Mouse (Mus musculus): ENCODE results near the gene Cdkal1. TPM values are rescaled to one million over a fixed set of nuclear protein-coding genes. Genes with fewer than 3 reads are reported as not detected.

Gene Cdkal1
- polyA plus RNA-seq, 1 experiment = 5.1 TPM

DNA sequence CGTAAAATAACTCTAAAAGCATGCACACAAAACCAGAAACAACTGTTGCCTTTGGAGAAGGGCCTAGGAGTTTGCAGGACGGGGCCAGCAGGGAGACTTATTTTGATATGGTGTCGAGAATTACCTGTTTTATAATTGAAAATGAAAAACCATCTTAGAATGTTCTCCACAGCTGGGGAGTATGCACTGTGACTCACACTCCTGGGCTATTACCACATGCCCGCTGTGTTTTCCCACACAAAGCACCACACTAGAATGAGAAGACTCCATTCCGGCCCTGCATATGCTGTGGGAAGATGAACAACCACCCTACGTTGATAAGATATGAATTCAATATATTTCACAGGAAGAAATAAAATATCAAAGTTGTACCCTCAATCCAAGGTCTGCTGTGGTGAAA lies 426.3 kb downstream of the Cdkal1 start:
- no peaks in the 10 kb centered on the region for H3K27me3 ChIP-seq (ENCODE audit: control insufficient read depth, insufficient read depth, insufficient read length)
- H3K4me3 ChIP-seq (ENCODE audit: insufficient read depth, poor library complexity, severe bottlenecking) = no peak overlapping the region
- no peaks in the 10 kb centered on the region for H3K36me3 ChIP-seq (ENCODE audit: control insufficient read depth, insufficient read depth)
- no peaks in the 10 kb centered on the region for H3K79me2 ChIP-seq (ENCODE audit: control insufficient read depth, insufficient read depth)
- TF ChIP-seq MYOG (IDR thresholded peaks at IDR 0.05; ENCODE audit: control insufficient read depth, extremely low read depth, insufficient read length) (no peak), CEBPB (IDR thresholded peaks at IDR 0.05; ENCODE audit: low read depth) (no peak), USF1 (IDR thresholded peaks at IDR 0.05; ENCODE audit: low read depth) (no peak), MYOD1 (IDR thresholded peaks at IDR 0.05; ENCODE audit: control insufficient read depth, insufficient read length, low read depth) (no peak), MAX (IDR thresholded peaks at IDR 0.05) (no peak), CTCF (IDR thresholded peaks at IDR 0.05; ENCODE audit: control insufficient read depth, insufficient read depth, insufficient read length) (no peak), FOSL1 (IDR thresholded peaks at IDR 0.05; ENCODE audit: insufficient read depth, low read length, poor library complexity, severe bottlenecking) (no peak)
- H3ac ChIP-seq (ENCODE audit: control insufficient read depth, insufficient read length, low read depth) = no peak overlapping the region
- no peaks in the 10 kb centered on the region for H3K79me3 ChIP-seq (ENCODE audit: low read depth)

DNA sequence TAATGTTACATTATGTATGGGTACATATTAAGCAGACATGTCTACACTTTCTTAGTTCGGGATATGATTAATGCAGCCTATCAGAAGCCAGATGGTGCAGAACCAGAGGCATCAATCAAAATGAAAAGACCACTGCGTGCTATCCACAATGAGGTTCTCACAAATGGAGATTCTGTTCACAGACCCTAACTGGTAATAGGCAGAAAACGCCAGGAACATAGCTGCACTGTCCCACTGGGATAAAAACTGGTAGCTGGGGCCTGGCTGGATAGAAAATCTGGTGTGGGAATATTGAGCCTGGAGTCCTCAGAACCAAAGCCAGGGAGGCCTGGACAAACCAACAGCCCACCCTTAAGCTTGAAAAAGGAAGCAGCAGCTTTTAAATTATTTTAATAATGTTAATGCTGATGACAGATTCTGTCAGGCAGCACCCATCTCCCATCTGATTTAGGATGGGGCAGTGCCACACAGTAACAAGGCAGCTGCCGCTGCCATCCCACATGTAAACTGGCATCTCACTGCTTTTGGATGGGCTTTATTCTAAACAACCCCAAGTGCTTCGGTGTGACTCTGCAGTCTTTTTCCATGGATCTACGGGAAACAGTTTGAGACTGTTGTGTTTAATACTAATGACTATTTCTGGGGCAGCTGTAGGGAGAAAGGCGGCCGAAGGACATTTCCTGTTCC lies 438.9 kb downstream of the Cdkal1 start:
- Histone ChIP-seq H3ac (ENCODE audit: control insufficient read depth, insufficient read length, low read depth) (no peak overlapping the region), H3K79me3 (ENCODE audit: low read depth) (no peaks in the 10 kb centered on the region), H3K79me2 (ENCODE audit: control insufficient read depth, insufficient read depth) (no peaks in the 10 kb centered on the region), H3K4me3 (ENCODE audit: insufficient read depth, poor library complexity, severe bottlenecking) (no peak overlapping the region), H3K27me3 (ENCODE audit: control insufficient read depth, insufficient read depth, insufficient read length) (no peaks in the 10 kb centered on the region), H3K36me3 (ENCODE audit: control insufficient read depth, insufficient read depth) (no peaks in the 10 kb centered on the region)
- TF ChIP-seq MYOG (IDR thresholded peaks at IDR 0.05; ENCODE audit: control insufficient read depth, extremely low read depth, insufficient read length) (no peak), CEBPB (IDR thresholded peaks at IDR 0.05; ENCODE audit: low read depth) (no peak), USF1 (IDR thresholded peaks at IDR 0.05; ENCODE audit: low read depth) (no peak), MAX (IDR thresholded peaks at IDR 0.05) (no peak), CTCF (IDR thresholded peaks at IDR 0.05; ENCODE audit: control insufficient read depth, insufficient read depth, insufficient read length) (no peak), FOSL1 (IDR thresholded peaks at IDR 0.05; ENCODE audit: insufficient read depth, low read length, poor library complexity, severe bottlenecking) (no peak), MYOD1 (IDR thresholded peaks at IDR 0.05; ENCODE audit: control insufficient read depth, insufficient read length, low read depth) (no peak)

- H3K79me3 ChIP-seq (ENCODE audit: low read depth) = no peaks in the 10 kb centered on the region
These were observed 439.5 kb downstream of the Cdkal1 start for GRCm38 (mm10) chr13:29415967-29416366.

GRCm38 (mm10) chr13:29414878-29415277 lies 440.6 kb downstream of the Cdkal1 start:
- no peaks in the 10 kb centered on the region for H3K36me3 ChIP-seq (ENCODE audit: control insufficient read depth, insufficient read depth)
- no peaks in the 10 kb centered on the region for H3K79me3 ChIP-seq (ENCODE audit: low read depth)

More at GRCm38 (mm10) chr13:29415967-29416366, 439.5 kb downstream of the Cdkal1 start:
- no peaks in the 10 kb centered on the region for H3K27me3 ChIP-seq (ENCODE audit: control insufficient read depth, insufficient read depth, insufficient read length)
- no peak for TF ChIP-seq USF1 (IDR thresholded peaks at IDR 0.05; ENCODE audit: low read depth)
- TF ChIP-seq MYOD1 (IDR thresholded peaks at IDR 0.05; ENCODE audit: control insufficient read depth, insufficient read length, low read depth) = no peak
- TF ChIP-seq CTCF (IDR thresholded peaks at IDR 0.05; ENCODE audit: control insufficient read depth, insufficient read depth, insufficient read length) = no peak
- TF ChIP-seq FOSL1 (IDR thresholded peaks at IDR 0.05; ENCODE audit: insufficient read depth, low read length, poor library complexity, severe bottlenecking) = no peak
- no peak for TF ChIP-seq CEBPB (IDR thresholded peaks at IDR 0.05; ENCODE audit: low read depth)
- no peak for TF ChIP-seq MAX (IDR thresholded peaks at IDR 0.05)
- no peak for TF ChIP-seq MYOG (IDR thresholded peaks at IDR 0.05; ENCODE audit: control insufficient read depth, extremely low read depth, insufficient read length)
- H3ac ChIP-seq (ENCODE audit: control insufficient read depth, insufficient read length, low read depth) = no peak overlapping the region
- H3K4me3 ChIP-seq (ENCODE audit: insufficient read depth, poor library complexity, severe bottlenecking) = no peak overlapping the region
- no peaks in the 10 kb centered on the region for H3K36me3 ChIP-seq (ENCODE audit: control insufficient read depth, insufficient read depth)
- H3K79me2 ChIP-seq (ENCODE audit: control insufficient read depth, insufficient read depth) = no peaks in the 10 kb centered on the region

DNA sequence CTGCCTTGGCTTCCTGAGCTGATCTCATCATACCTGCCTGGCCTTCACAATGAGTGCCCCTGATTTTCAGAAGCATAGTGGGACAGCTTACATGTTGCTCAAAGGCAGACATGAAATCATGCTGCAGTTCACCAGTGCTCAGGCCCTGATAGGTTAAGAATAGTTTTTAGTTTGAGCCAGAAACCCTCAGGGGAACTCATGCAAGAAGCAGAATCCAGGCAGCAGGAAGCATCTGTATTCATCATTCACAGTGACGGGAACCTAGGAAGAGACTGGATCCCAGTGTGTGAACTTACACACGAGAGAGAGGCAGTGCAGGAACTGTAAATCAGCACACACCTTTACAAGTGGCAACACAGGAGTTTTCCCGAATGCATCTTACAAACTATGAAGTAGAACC lies 441.0 kb downstream of the Cdkal1 start:
- TF ChIP-seq USF1 (IDR thresholded peaks at IDR 0.05; ENCODE audit: low read depth) (no peak), CTCF (IDR thresholded peaks at IDR 0.05; ENCODE audit: control insufficient read depth, insufficient read depth, insufficient read length) (no peak), CEBPB (IDR thresholded peaks at IDR 0.05; ENCODE audit: low read depth) (no peak), MYOG (IDR thresholded peaks at IDR 0.05; ENCODE audit: control insufficient read depth, extremely low read depth, insufficient read length) (no peak), MYOD1 (IDR thresholded peaks at IDR 0.05; ENCODE audit: control insufficient read depth, insufficient read length, low read depth) (no peak), FOSL1 (IDR thresholded peaks at IDR 0.05; ENCODE audit: insufficient read depth, low read length, poor library complexity, severe bottlenecking) (no peak), MAX (IDR thresholded peaks at IDR 0.05) (no peak)
- H3K79me2 ChIP-seq (ENCODE audit: control insufficient read depth, insufficient read depth) = no peaks in the 10 kb centered on the region
- no peaks in the 10 kb centered on the region for H3K27me3 ChIP-seq (ENCODE audit: control insufficient read depth, insufficient read depth, insufficient read length)

More at GRCm38 (mm10) chr13:29414878-29415277, 440.6 kb downstream of the Cdkal1 start:
- no peaks in the 10 kb centered on the region for H3K27me3 ChIP-seq (ENCODE audit: control insufficient read depth, insufficient read depth, insufficient read length)
- no peak overlapping the region for H3K4me3 ChIP-seq (ENCODE audit: insufficient read depth, poor library complexity, severe bottlenecking)
- TF ChIP-seq MAX (IDR thresholded peaks at IDR 0.05) (no peak), CEBPB (IDR thresholded peaks at IDR 0.05; ENCODE audit: low read depth) (no peak), FOSL1 (IDR thresholded peaks at IDR 0.05; ENCODE audit: insufficient read depth, low read length, poor library complexity, severe bottlenecking) (no peak), MYOD1 (IDR thresholded peaks at IDR 0.05; ENCODE audit: control insufficient read depth, insufficient read length, low read depth) (no peak), USF1 (IDR thresholded peaks at IDR 0.05; ENCODE audit: low read depth) (no peak), MYOG (IDR thresholded peaks at IDR 0.05; ENCODE audit: control insufficient read depth, extremely low read depth, insufficient read length) (no peak), CTCF (IDR thresholded peaks at IDR 0.05; ENCODE audit: control insufficient read depth, insufficient read depth, insufficient read length) (no peak)
- no peak overlapping the region for H3ac ChIP-seq (ENCODE audit: control insufficient read depth, insufficient read length, low read depth)
- H3K79me2 ChIP-seq (ENCODE audit: control insufficient read depth, insufficient read depth) = no peaks in the 10 kb centered on the region

More for the DNA sequence above, 441.0 kb downstream of the Cdkal1 start:
- H3K79me3 ChIP-seq (ENCODE audit: low read depth) = no peaks in the 10 kb centered on the region
- no peak overlapping the region for H3K4me3 ChIP-seq (ENCODE audit: insufficient read depth, poor library complexity, severe bottlenecking)
- no peaks in the 10 kb centered on the region for H3K36me3 ChIP-seq (ENCODE audit: control insufficient read depth, insufficient read depth)
- H3ac ChIP-seq (ENCODE audit: control insufficient read depth, insufficient read length, low read depth) = no peak overlapping the region
